In genomic region chr9:61230306-61230705, GRCm38 (mm10) we compare ENCODE assay signal across 17 mouse cellular contexts.
"Had no signal": no experiment of that assay in that cellular context is flagged by ENCODE, and none has a peak within 500 bp of the region (broad histone marks: within the 10 kb centered on the region; RNA-seq: fewer than 3 reads in every experiment).

No protein-coding gene starts in this region.

- H3K27me3 ChIP-seq: liver, embryonic 13.5 days; liver, embryonic 15.5 days had no signal

- H3K27ac ChIP-seq: liver, embryonic 13.5 days; liver, embryonic 15.5 days; lung, embryonic 15.5 days; neural tube, embryonic 13.5 days; neural tube, embryonic 15.5 days; stomach, embryonic 15.5 days; stomach, postnatal 0 days had no signal

- H3K4me1 ChIP-seq: liver, embryonic 13.5 days; liver, embryonic 15.5 days; stomach, embryonic 15.5 days had no signal

- H3K36me3 ChIP-seq: liver, embryonic 13.5 days; liver, embryonic 15.5 days; lung, embryonic 15.5 days; neural tube, embryonic 13.5 days; neural tube, embryonic 15.5 days; stomach, embryonic 15.5 days had no signal

- H3K9me3 ChIP-seq: liver, embryonic 13.5 days; liver, embryonic 15.5 days; lung, embryonic 15.5 days; neural tube, embryonic 13.5 days; neural tube, embryonic 15.5 days; stomach, embryonic 15.5 days had no signal

- DNase-seq: liver; liver, embryonic 13.5 days; liver, postnatal 0 days; lung, adult 2 months; retina, postnatal 1 day; right cerebral cortex, postnatal 14 days; thymus, adult 2 months; thymus, postnatal 25 days; thymus, postnatal 4 days had no signal

- H3K4me3 ChIP-seq: liver, embryonic 13.5 days; liver, embryonic 15.5 days; lung, embryonic 15.5 days; myocyte; neural tube, embryonic 13.5 days; neural tube, embryonic 15.5 days; stomach, embryonic 15.5 days had no signal

- H3K4me2 ChIP-seq: liver, embryonic 11.5 days; liver, embryonic 13.5 days; liver, embryonic 15.5 days; lung, embryonic 15.5 days; neural tube, embryonic 13.5 days; neural tube, embryonic 15.5 days; stomach, embryonic 15.5 days had no signal

- ATAC-seq: liver, postnatal 0 days had no signal

- H3K9ac ChIP-seq: liver, embryonic 13.5 days; liver, embryonic 15.5 days; liver, postnatal 0 days; lung, embryonic 15.5 days; neural tube, embryonic 13.5 days; neural tube, embryonic 15.5 days; stomach, embryonic 15.5 days had no signal
